Mouse (Mus musculus) heart, embryonic 16.5 days (tissue): ENCODE data around the gene Cdcp2. TPM values are rescaled to one million over a fixed set of nuclear protein-coding genes. Genes with fewer than 3 reads are reported as not detected.

ENCODE experiments used
- ATAC-seq: fragments of 200-750 bp; cut with Nextera tagmentation; replicated peaks from 2 replicates; pipeline ENCODE4 v1.8.0; 2017; ENCODE audit warnings: moderate number of reproducible peaks; ENCODE audit not compliant: insufficient read depth, low FRiP score; ENCODE audit errors: extremely low read depth
- H3K27ac ChIP-seq: fragments of 300-500 bp; sonication (generic); 2 replicates; pipeline ENCODE4 v1.5.1; 2014; ENCODE audit warnings: mild to moderate bottlenecking, low read length, control low read depth, moderate library complexity
- H3K27me3 ChIP-seq: fragments of 300-500 bp; sonication (generic); 2 replicates; pipeline ENCODE4 v1.6.1; 2014; ENCODE audit warnings: low read length, mixed read lengths; ENCODE audit not compliant: control insufficient read depth, insufficient read depth
- H3K36me3 ChIP-seq: fragments of 300-500 bp; sonication (generic); 2 replicates; pipeline ENCODE4 v1.6.1; 2014; ENCODE audit not compliant: control insufficient read depth, insufficient read depth
- H3K4me1 ChIP-seq: fragments of 300-500 bp; sonication (generic); 2 replicates; pipeline ENCODE4 v1.6.1; 2014; ENCODE audit warnings: low read length, mixed read lengths; ENCODE audit not compliant: control insufficient read depth, insufficient read depth
- H3K4me2 ChIP-seq: fragments of 300-500 bp; sonication (generic); 2 replicates; pipeline ENCODE4 v1.6.1; 2014; ENCODE audit warnings: low read depth, mild to moderate bottlenecking, control low read depth, low read length
- H3K4me3 ChIP-seq: fragments of 300-500 bp; sonication (generic); 2 replicates; pipeline ENCODE4 v1.5.1; 2014; ENCODE audit warnings: mild to moderate bottlenecking, control low read depth, low read length
- H3K9ac ChIP-seq: fragments of 300-500 bp; sonication (generic); 2 replicates; pipeline ENCODE4 v1.6.1; 2014; ENCODE audit warnings: low read length, control low read depth
- H3K9me3 ChIP-seq: fragments of 300-500 bp; sonication (generic); replicated peaks from 2 replicates; pipeline ENCODE4 v1.6.1; 2016; ENCODE audit warnings: low read length; ENCODE audit not compliant: control insufficient read depth
- WGBS: fragments of 180-500 bp; shearing (Covaris S2); extraction: QIAGEN DNeasy Blood & Tissue Kit; methylation state at CpG from one replicate; pipeline ENCODE4 v1.1.7; 2014; 5-methylcytosine and 5-hydroxymethylcytosine counted together
- polyA plus RNA-seq: library from polyadenylated mRNA; unstranded; fragments of >200 nt; fragmentation: Nextera tagmentation; extraction: Ambion mirVana; gene quantifications from 2 replicates; pipeline ENCODE4 v1.2.1, GENCODE M21; 2015

Gene Cdcp2
- polyA plus RNA-seq, 1 experiment from 2014 or later: not detected

GRCm38 (mm10) chr4:107156983-107157401 is 60.3 kb downstream of the Cdcp2 start:
- Histone ChIP-seq H3K27ac (no peak overlapping the region), H3K9ac (no peak overlapping the region), H3K4me2 (no peak overlapping the region), H3K27me3 (no peaks in the 10 kb centered on the region), H3K4me1 (peaks cover 4% of the 10 kb centered on the region), H3K9me3 (no peaks in the 10 kb centered on the region), H3K4me3 (no peak overlapping the region), H3K36me3 (peaks cover 5% of the 10 kb centered on the region; the same call in 1 of the 2 replicates)
- no peak for ATAC-seq
- WGBS: 73% methylated on average over 4 of the region's 4 CpGs

DNA sequence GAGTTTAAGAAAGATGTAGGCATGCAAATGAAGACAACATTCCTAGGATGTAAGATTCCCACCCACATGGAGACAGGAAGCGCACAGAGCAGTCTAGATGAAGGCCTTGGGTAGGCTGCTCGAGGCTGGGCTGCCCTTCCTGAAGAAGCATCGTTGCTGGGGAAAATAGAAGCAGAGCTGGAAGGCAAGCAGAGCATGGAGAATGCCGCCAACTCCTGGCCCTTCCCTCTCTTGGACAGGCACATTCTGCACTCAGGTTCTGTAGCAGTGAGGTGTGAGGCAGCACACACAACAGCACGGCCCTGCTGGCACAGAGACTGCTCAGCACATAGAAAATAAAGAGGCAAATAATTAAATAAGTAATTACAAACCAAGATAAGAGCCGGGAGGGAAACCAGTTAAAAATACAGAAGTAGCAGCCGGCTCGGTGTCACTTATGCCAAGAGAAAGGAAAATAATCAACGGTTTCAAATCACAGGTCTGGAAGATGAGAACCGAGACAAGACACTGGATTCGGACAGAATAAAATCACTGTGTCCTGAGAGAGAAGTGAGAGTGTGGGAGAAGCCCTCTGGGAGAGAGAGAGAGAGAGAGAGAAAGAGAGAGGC is 62.6 kb downstream of the Cdcp2 start:
- no peaks in the 10 kb centered on the region for H3K9me3 ChIP-seq
- peaks cover 4% of the 10 kb centered on the region for H3K4me1 ChIP-seq
- no peak overlapping the region for H3K9ac ChIP-seq
- H3K36me3 ChIP-seq: peaks cover 5% of the 10 kb centered on the region; the same call in 1 of the 2 replicates
- H3K27me3 ChIP-seq: no peaks in the 10 kb centered on the region
- no peak overlapping the region for H3K4me2 ChIP-seq
- no peak overlapping the region for H3K27ac ChIP-seq
- ATAC-seq: no peak
- no peak overlapping the region for H3K4me3 ChIP-seq
- 81% methylated on average over 11 of the region's 11 CpGs for WGBS

DNA sequence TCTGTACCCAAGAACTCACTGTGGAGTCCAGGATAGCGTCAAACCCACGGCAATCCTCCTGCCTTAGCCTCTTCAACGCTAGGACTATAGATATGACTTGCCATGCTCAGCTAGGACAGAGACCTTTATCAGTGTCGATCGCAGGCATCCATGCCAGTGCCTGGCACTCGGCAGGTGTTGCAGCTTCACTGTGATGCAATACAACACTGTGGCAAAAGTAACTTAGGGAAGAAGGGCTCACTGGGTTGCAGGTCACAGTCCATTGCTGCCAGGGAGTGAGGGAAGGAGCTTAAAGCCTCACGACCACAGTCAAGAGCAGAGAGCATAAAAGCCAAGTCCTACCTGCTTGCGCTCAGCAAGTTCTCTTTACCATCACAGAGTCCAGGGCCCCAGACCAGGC is 63.5 kb downstream of the Cdcp2 start:
- H3K9ac ChIP-seq: no peak overlapping the region
- ATAC-seq: no peak
- H3K27ac ChIP-seq: no peak overlapping the region
- no peaks in the 10 kb centered on the region for H3K9me3 ChIP-seq
- H3K4me1 ChIP-seq: peaks cover 4% of the 10 kb centered on the region
- WGBS: 84% methylated on average over 8 of the region's 8 CpGs
- peaks cover 7% of the 10 kb centered on the region; the same call in 1 of the 2 replicates for H3K36me3 ChIP-seq
- H3K4me3 ChIP-seq: no peak overlapping the region
- H3K27me3 ChIP-seq: no peaks in the 10 kb centered on the region
- H3K4me2 ChIP-seq: no peak overlapping the region

Other genes starting within 250 kb of the Cdcp2 start
- gene Ssbp3, start 186.2 kb upstream of the Cdcp2 start, polyA plus RNA-seq: 51.2 and 52.9 TPM in 2 replicates
- gene Mrpl37, start 30.0 kb upstream of the Cdcp2 start, polyA plus RNA-seq: 96.7 and 101 TPM in 2 replicates
- gene Cyb5rl, start 29.9 kb upstream of the Cdcp2 start, polyA plus RNA-seq: 4.4 and 5.2 TPM in 2 replicates
- 338 TPM in 2 replicates for gene Tmem59, start 81.5 kb downstream of the Cdcp2 start, polyA plus RNA-seq
- 8.5 and 13.5 TPM in 2 replicates for gene Tceanc2, start 82.2 kb downstream of the Cdcp2 start, polyA plus RNA-seq
- gene Ldlrad1, start 112.3 kb downstream of the Cdcp2 start, polyA plus RNA-seq: not detected in 2 replicates
- 40.5 and 48.3 TPM in 2 replicates for gene Lrrc42, start 156.6 kb downstream of the Cdcp2 start, polyA plus RNA-seq
- 29.1 and 34.0 TPM in 2 replicates for gene Hspb11, start 156.7 kb downstream of the Cdcp2 start, polyA plus RNA-seq
- gene Dio1, start 210.3 kb downstream of the Cdcp2 start, polyA plus RNA-seq: 0.35 and 0.91 TPM in 2 replicates
- 45.1 and 45.6 TPM in 2 replicates for gene Yipf1, start 217.5 kb downstream of the Cdcp2 start, polyA plus RNA-seq